Mouse (Mus musculus): ENCODE results near the gene Rap1gap2. TPM values are rescaled to one million over a fixed set of nuclear protein-coding genes. Genes with fewer than 3 reads are reported as not detected.

Rap1gap2 gene
- total and polyA plus RNA-seq, 2 experiments from 2014 or later: 12.1 to 49.1 TPM

GRCm38 (mm10) chr11:74429798-74430529 is 180.8 kb downstream of the Rap1gap2 start:
- H3K9me3 ChIP-seq (ENCODE audit: low read length): no peaks in the 10 kb centered on the region
- no peak for TF ChIP-seq CTCF (IDR thresholded peaks at IDR 0.05)
- peaks cover 4% of the 10 kb centered on the region; the same call in 1 of the 2 replicates for H3K4me1 ChIP-seq (ENCODE audit: insufficient read depth, low read length)
- no peak overlapping the region for H3K9ac ChIP-seq (replicated peaks; ENCODE audit: low read length, poor library complexity, severe bottlenecking)
- no peaks in the 10 kb centered on the region for H3K27me3 ChIP-seq (ENCODE audit: insufficient read depth, low read length)
- ATAC-seq (ENCODE audit: low FRiP score): no peak
- WGBS: 17% methylated on average over 11 of the region's 11 CpGs
- DNase-seq (ENCODE audit: low spot score): no peak
- H3K36me3 ChIP-seq (ENCODE audit: insufficient read depth, low read length): no peaks in the 10 kb centered on the region
- no peak overlapping the region for H3K4me2 ChIP-seq (ENCODE audit: low read depth, low read length, poor library complexity, severe bottlenecking)
- no peak overlapping the region for H3K27ac ChIP-seq (ENCODE audit: low read depth, low read length)
- no peak overlapping the region for H3K4me3 ChIP-seq (ENCODE audit: low read depth, low read length)

- Histone ChIP-seq H3K27ac (ENCODE audit: low read depth, low read length) (no peak overlapping the region), H3K27me3 (ENCODE audit: insufficient read depth, low read length) (no peaks in the 10 kb centered on the region), H3K9me3 (ENCODE audit: low read length) (no peaks in the 10 kb centered on the region), H3K4me3 (ENCODE audit: low read depth, low read length) (no peak overlapping the region), H3K4me1 (ENCODE audit: insufficient read depth, low read length) (peaks cover 4% of the 10 kb centered on the region; the same call in 1 of the 2 replicates), H3K36me3 (ENCODE audit: insufficient read depth, low read length) (peaks cover 3% of the 10 kb centered on the region; the same call in 1 of the 2 replicates), H3K9ac (replicated peaks; ENCODE audit: low read length, poor library complexity, severe bottlenecking) (no peak overlapping the region), H3K4me2 (ENCODE audit: low read depth, low read length, poor library complexity, severe bottlenecking) (no peak overlapping the region)
- no peak for ATAC-seq (ENCODE audit: low FRiP score)
- TF ChIP-seq CTCF (IDR thresholded peaks at IDR 0.05): no peak
- WGBS: 76% methylated on average over 5 of the region's 5 CpGs
- DNase-seq (ENCODE audit: low spot score): no peak
Observed at GRCm38 (mm10) chr11:74426306-74426705, 184.4 kb downstream of the Rap1gap2 start.

- no peak for TF ChIP-seq CTCF (IDR thresholded peaks at IDR 0.05)
- Histone ChIP-seq H3K27me3 (ENCODE audit: insufficient read depth, low read length) (no peaks in the 10 kb centered on the region), H3K9me3 (ENCODE audit: low read length) (no peaks in the 10 kb centered on the region), H3K4me2 (ENCODE audit: low read depth, low read length, poor library complexity, severe bottlenecking) (no peak overlapping the region), H3K4me1 (ENCODE audit: insufficient read depth, low read length) (no peaks in the 10 kb centered on the region), H3K4me3 (ENCODE audit: low read depth, low read length) (no peak overlapping the region), H3K36me3 (ENCODE audit: insufficient read depth, low read length) (peaks cover 3% of the 10 kb centered on the region; the same call in 1 of the 2 replicates), H3K27ac (ENCODE audit: low read depth, low read length) (no peak overlapping the region), H3K9ac (replicated peaks; ENCODE audit: low read length, poor library complexity, severe bottlenecking) (no peak overlapping the region)
- no peak for ATAC-seq (ENCODE audit: low FRiP score)
- 93% methylated on average over 6 of the region's 6 CpGs for WGBS
- DNase-seq (ENCODE audit: low spot score): no peak
Observed at GRCm38 (mm10) chr11:74422019-74422418, 188.7 kb downstream of the Rap1gap2 start.

GRCm38 (mm10) chr11:74421151-74421550 is 189.6 kb downstream of the Rap1gap2 start:
- WGBS: 74% methylated on average over 4 of the region's 4 CpGs
- no peak overlapping the region for H3K27ac ChIP-seq (ENCODE audit: low read depth, low read length)
- no peak for ATAC-seq (ENCODE audit: low FRiP score)

GRCm38 (mm10) chr11:74419601-74420000 is 191.1 kb downstream of the Rap1gap2 start:
- H3K27ac ChIP-seq (ENCODE audit: low read depth, low read length): no peak overlapping the region
- H3K4me3 ChIP-seq (ENCODE audit: low read depth, low read length): no peak overlapping the region
- no peaks in the 10 kb centered on the region for H3K4me1 ChIP-seq (ENCODE audit: insufficient read depth, low read length)
- H3K4me2 ChIP-seq (ENCODE audit: low read depth, low read length, poor library complexity, severe bottlenecking): no peak overlapping the region
- ATAC-seq (ENCODE audit: low FRiP score) (no peak), DNase-seq (ENCODE audit: low spot score) (no peak)
- H3K9ac ChIP-seq (replicated peaks; ENCODE audit: low read length, poor library complexity, severe bottlenecking): no peak overlapping the region
- no peaks in the 10 kb centered on the region for H3K27me3 ChIP-seq (ENCODE audit: insufficient read depth, low read length)
- 90% methylated on average over 4 of the region's 4 CpGs for WGBS
- H3K36me3 ChIP-seq (ENCODE audit: insufficient read depth, low read length): peaks cover 4% of the 10 kb centered on the region
- TF ChIP-seq CTCF (IDR thresholded peaks at IDR 0.05): no peak
- H3K9me3 ChIP-seq (ENCODE audit: low read length): no peaks in the 10 kb centered on the region

More at GRCm38 (mm10) chr11:74421151-74421550, 189.6 kb downstream of the Rap1gap2 start:
- H3K27me3 ChIP-seq (ENCODE audit: insufficient read depth, low read length): no peaks in the 10 kb centered on the region
- no peaks in the 10 kb centered on the region for H3K9me3 ChIP-seq (ENCODE audit: low read length)
- peaks cover 3% of the 10 kb centered on the region; the same call in 1 of the 2 replicates for H3K36me3 ChIP-seq (ENCODE audit: insufficient read depth, low read length)
- TF ChIP-seq CTCF (IDR thresholded peaks at IDR 0.05): no peak
- no peak overlapping the region for H3K9ac ChIP-seq (replicated peaks; ENCODE audit: low read length, poor library complexity, severe bottlenecking)
- no peak overlapping the region for H3K4me2 ChIP-seq (ENCODE audit: low read depth, low read length, poor library complexity, severe bottlenecking)
- no peaks in the 10 kb centered on the region for H3K4me1 ChIP-seq (ENCODE audit: insufficient read depth, low read length)
- DNase-seq (ENCODE audit: low spot score): no peak
- H3K4me3 ChIP-seq (ENCODE audit: low read depth, low read length): no peak overlapping the region

- WGBS: 60% methylated on average over 12 of the region's 12 CpGs
- Histone ChIP-seq H3K4me3 (ENCODE audit: low read depth, low read length) (no peak overlapping the region), H3K27ac (ENCODE audit: low read depth, low read length) (no peak overlapping the region), H3K36me3 (ENCODE audit: insufficient read depth, low read length) (peaks cover 7% of the 10 kb centered on the region), H3K9me3 (ENCODE audit: low read length) (no peaks in the 10 kb centered on the region), H3K4me2 (ENCODE audit: low read depth, low read length, poor library complexity, severe bottlenecking) (no peak overlapping the region), H3K27me3 (ENCODE audit: insufficient read depth, low read length) (no peaks in the 10 kb centered on the region), H3K9ac (replicated peaks; ENCODE audit: low read length, poor library complexity, severe bottlenecking) (no peak overlapping the region), H3K4me1 (ENCODE audit: insufficient read depth, low read length) (no peaks in the 10 kb centered on the region)
- DNase-seq (ENCODE audit: low spot score) (peak; percentile 64), ATAC-seq (ENCODE audit: low FRiP score) (no peak)
- TF ChIP-seq CTCF (IDR thresholded peaks at IDR 0.05): no peak
Observed at GRCm38 (mm10) chr11:74415736-74416135, 195.0 kb downstream of the Rap1gap2 start.
